Mouse (Mus musculus) erythroblast, embryonic 14.5 days (primary cell): ENCODE data around the gene Cercam.

Source experiments
- GATA1 ChIP-seq: IDR thresholded peaks from 2 replicates; pipeline ENCODE4 v1.6.1; 2012; ENCODE audit warnings: low read length, inconsistent platforms, mixed read lengths
- TAL1 ChIP-seq: IDR thresholded peaks from 3 replicates; pipeline ENCODE4 v1.6.1; 2012; ENCODE audit warnings: low read length, inconsistent platforms, mixed read lengths

DNA sequence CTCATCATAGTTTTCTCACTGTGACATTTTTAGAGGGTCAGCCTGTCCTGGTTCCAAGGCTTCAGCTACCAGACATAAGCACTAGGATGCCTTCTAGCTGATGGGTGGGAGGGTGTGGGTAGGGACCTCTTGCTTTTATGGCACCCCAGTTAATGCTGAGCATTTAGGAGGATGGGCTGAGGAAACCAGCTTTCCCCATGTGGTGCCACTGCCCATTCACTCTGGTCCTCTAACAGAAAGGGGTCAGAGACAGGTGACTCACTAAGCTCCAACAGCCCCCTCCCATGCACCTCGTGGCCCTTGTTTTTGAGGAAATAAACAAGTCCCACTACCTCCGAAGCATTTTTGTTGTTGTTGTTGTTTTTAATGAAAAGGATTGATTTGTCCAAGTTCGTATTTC lies 24.3 kb upstream of the Cercam start:
- TF ChIP-seq GATA1 (no peak), TAL1 (no peak)
